Mouse (Mus musculus): ENCODE data around the gene Ptpn11. TPM values are rescaled to one million over a fixed set of nuclear protein-coding genes. Genes with fewer than 3 reads are reported as not detected.

Ptpn11 gene
- polyA plus RNA-seq, 1 experiment from 2014 or later: 18.9 TPM

DNA sequence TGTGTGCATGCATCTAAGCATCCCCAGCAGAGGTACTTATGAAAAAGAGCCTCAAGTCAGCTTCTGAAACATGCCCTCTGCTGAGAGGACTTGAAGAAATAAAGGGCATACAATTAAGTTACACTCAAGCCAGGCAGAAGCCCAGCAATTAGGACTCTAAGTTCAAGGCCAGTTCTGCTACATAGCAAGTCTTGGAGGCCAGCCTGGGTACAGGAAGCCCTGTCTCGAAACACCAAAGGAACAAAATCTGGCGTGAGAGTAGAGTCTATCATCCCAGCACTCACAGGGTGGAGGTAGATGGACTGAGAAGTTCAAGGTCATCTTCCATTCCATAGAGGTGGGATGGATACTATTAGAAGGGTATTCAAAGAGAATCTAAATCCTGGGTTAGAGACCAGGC, 6.8 kb downstream of the Ptpn11 start:
- no peak for DNase-seq (ENCODE audit: low spot score)

DNA sequence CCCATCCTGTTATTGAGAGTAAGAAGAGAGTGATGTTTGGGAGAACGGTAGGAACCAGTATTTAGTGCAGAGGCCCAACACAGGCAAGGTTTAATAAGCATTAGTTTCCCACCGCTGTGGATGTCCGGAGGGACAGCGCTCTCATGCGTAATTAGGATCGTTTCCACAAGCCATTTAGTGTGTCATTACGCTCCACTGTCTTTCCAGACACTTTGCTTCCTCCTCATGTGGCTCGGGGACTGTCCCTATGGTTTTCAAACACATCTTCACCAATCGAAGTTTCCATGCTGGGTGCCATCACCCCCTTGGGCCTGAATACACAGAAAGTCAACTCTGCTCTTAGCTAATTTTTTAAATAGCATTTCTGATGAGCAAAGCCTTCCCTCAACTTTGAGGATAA, 7.9 kb downstream of the Ptpn11 start:
- DNase-seq (ENCODE audit: low spot score): no peak

DNA sequence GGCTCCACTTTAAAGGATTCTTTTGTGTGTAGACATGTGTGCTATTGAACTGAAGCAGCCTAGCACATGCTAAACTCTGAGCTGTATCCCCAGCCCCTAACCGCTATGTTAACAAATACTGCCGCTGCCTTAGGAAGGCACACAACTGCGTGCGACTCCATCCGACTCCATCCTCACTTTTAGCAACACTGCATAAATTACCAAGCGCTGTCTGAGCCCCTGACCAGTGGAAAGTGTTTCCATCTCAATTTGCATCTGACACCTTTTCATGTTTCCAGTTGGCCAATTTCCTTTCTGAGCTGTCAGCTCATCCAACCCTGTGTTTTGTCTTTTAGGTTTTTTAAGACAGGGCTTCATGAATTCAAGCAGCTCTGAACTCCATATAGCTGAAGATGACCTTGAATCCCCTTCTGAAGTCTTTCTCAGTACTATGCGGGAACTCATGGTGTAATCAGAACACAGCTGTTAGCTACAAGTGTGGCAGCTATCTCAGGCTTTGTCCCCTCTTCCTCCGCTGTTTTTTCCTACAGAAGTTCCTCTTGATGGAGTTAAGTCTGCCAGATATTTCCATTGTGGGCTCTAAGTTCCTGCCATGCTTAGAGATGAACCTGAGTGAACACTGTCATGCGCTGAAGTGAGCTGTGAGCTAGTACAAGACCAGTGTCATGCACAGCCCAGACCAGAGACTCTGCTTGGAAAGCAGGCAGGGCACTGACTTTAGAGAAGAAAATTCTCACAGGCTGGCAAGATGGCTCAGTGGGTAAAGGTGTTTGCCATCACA, 11.9 kb downstream of the Ptpn11 start:
- no peak for DNase-seq (ENCODE audit: low spot score)

DNA sequence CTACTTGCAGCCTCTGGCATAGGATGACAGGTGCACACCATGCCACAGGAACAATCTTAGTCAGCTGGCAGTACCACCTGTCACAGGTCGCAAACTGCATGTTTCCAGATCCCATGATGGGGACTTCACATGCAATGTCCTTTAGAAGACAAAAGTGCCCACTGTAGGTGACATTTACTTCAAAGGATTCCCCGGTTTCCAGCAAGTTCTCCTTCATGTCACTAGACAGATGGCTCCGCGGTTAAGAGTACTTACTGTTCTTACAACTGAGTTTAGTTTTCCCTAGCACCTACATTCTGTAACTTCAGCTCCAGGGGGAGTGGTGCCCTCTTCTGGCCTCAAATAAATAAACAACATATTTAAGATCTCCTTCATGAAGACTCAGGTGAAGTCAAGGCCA, 18.4 kb downstream of the Ptpn11 start:
- DNase-seq (ENCODE audit: low spot score): peak; percentile 28

DNA sequence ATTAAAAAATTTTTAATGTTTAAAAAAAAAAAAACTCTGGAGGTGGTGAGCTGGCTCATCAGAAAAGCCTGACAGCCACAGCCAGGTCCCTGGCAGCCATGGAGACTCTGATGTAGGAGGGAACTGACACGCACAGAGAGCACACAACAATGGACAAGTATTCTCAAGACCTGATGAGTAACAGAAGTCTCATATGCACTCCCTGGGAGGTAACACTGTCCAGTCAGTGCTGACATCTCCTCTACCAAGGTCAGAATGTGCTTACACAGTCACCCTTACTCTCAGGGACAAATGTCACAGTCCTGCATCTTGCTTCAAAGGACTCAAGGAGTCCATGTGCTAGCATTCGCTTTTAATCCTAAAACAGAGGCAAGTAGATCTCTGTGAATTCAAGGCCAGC, 21.6 kb downstream of the Ptpn11 start:
- no peak for DNase-seq (ENCODE audit: low spot score)

DNA sequence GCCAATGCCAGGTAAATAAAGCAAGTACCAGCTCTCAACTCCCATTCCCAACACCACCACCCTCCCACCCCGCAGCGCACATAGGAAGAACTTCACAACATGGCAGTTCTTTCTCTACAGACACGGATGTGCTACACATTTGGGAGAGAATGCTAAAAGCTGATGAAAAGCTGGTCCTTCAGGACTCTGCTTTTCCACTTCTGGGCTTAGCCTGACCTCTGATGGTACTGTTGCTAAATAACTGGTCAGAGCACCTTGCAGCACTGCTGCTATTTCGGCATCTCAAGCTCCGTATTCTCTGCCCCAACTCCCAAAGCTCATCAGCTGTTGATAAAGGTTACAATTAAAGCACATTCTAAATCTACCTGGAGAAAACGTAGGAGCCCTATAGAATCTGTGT, 24.3 kb downstream of the Ptpn11 start:
- DNase-seq (ENCODE audit: low spot score): no peak

DNA sequence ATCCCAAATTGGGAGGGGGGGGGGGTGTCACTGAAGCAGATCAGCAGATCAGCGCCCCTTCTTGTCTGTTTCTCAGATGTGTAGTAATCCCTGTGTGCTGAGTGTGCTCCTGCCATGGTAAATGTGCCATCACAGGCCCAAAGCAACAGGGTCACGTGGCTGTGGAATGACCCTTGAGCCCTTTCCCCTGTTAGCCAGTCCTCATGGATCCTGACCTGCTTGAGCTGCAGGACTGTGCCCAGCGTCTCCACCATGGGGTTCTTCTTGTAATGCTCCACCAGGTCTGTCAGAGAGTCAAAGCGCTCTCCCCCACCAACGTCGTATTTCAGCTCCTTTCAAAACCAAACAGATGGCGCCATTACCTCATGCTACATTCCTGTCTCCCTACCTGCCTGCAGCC, 28.3 kb downstream of the Ptpn11 start:
- DNase-seq (ENCODE audit: low spot score): no peak

DNA sequence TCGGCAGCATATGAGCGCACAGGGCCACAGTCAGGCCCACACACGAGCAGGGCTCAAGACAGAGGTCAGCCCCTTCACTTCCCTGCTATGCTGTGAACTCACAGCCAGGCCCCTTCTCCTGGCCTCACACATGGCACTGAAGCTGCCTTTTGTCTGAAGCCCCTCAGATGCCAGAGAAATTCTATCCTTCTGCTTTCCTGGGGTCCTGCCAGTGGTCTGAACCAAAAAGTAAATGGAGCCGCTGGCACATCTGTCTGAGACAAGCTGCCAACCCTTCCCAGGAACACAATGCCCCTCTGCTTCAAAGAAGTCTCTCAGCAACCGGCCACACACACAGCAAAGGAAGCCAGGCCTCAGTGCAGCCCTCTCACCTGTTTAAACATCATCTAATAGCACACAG, 28.9 kb downstream of the Ptpn11 start:
- DNase-seq (ENCODE audit: low spot score): no peak

DNA sequence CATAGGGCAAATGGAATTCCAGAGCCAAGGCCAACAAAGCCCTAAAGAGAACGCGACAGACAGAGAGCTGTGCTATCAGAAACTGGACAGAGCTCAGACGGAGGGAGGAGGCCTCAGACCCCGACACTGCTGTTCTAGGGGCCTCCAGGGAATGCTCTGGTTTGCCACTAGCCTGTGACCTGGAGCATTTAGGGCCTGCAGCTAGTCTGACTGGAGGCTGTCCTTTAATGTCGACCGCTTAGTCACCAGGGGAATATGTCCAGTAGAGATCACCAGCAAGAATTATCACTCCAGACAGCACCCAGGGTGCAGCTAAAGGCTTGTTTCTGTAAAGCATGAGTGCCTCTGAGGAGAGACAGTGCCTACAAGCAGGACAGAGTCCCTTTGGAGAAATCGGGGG, 32.2 kb downstream of the Ptpn11 start:
- DNase-seq (ENCODE audit: low spot score): no peak

DNA sequence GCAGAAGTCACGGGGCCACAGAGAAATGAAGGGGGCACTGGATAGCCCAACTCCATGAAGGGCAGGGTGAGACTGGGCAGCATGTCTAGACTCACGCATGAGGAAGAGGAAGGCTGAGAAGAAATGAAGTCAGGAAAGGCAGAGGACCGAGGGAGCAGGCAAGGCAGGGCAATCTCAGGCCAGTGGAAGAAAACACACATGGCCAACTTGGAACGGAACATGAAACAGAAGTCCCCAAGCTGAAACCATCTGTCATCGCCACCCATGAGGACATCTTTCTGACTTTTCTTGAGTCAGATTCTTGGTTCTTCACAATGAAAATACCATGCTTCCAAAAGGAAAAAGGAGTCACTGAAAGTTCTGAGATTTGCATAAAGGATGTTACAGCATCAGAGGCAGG, 33.7 kb downstream of the Ptpn11 start:
- no peak for DNase-seq (ENCODE audit: low spot score)

DNA sequence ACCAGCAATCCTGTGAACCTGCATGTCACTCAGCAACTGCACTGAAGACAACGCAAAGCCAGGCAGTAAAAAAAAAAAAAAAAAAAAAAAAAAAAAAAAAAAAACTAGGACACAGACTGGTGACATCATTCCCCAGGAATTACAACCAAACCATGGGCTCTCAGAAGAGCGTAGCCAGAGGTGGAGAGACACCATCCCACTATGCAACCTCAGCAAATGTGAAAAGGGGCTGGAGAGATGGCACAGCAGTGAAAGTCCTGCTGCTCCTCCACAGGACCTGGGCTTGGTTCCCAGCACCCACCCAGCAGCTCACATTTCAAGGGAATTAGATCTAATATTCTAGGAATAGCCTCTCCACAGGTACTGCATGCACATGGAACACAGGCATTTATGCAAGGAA, 34.2 kb downstream of the Ptpn11 start:
- no peak for DNase-seq (ENCODE audit: low spot score)

DNA sequence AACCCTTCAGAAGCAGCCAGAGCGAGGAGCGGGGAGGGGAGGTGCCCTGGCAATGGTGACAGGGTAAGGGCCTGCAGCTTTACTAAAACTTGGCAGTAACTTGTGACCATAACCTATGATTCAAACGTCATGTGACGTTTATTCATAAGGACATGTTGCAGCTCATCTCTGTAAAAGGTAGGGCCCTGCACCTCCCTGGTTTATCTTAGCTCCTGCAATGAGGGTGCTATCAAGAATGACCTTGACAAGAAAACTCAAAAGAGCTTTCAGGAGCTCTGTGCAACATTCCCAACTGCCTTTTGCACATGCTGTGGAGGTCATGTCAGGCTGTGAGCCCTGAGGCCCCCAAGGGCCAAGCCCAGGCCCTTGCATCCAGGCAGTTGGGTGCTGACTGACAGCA, 35.1 kb downstream of the Ptpn11 start:
- no peak for DNase-seq (ENCODE audit: low spot score)

DNA sequence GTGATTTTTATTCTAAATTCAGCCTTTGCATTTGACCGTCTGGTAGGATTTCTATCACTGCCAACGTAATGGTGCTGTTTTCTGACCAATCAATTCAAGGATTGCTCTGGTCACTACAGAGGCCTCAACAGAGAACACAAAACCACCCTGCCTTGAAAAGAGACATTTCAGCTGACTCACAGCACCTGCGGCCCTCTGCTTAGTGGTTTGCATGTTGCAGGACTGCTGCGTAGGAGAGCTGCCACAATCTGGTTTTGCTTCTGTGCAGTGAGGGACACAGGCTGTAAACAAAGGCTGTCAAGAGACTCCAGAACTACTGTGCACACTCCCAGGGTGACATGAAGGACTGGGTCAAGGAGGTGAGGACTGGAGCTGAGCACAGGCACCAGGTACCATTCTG, 40.5 kb downstream of the Ptpn11 start:
- DNase-seq (ENCODE audit: low spot score): no peak

DNA sequence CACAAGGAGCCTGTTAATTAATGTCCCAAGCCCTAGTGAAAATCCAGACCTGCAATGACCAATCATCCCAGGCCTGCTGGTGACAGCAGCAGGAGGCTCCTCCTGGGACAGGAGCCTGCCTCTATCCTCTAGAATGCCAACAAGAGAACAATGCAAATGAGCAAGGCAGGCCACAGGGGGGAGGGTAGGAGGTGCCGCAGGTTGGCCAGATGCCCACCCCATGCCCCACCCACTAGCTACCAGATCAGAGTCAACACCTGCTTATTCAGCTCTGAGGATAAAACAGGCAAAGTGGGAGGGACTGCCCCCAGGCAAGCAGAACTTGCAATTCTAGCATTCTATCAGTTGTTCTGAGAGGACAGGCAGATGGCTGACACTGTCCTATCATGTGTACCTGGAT, 42.0 kb downstream of the Ptpn11 start:
- DNase-seq (ENCODE audit: low spot score): no peak

DNA sequence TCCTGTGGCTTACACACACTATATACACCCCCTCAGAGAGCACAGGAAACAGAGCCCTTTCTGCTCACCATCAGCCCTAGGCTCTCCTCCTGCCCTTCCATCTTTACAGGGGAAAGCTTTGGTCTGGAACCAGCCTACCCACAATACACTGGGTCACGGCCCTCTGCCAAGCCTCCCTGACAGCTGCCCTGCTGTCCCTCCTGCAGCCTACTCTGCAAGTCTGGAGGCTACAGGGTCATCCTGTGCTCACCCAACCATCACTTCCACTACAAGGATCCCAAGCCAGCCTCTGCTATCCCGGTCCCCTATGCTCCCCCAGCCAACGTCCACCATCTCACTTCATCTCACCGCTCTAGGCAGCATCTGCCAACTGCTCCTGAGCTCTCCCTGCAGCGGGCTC, 44.9 kb downstream of the Ptpn11 start:
- no peak for DNase-seq (ENCODE audit: low spot score)

DNA sequence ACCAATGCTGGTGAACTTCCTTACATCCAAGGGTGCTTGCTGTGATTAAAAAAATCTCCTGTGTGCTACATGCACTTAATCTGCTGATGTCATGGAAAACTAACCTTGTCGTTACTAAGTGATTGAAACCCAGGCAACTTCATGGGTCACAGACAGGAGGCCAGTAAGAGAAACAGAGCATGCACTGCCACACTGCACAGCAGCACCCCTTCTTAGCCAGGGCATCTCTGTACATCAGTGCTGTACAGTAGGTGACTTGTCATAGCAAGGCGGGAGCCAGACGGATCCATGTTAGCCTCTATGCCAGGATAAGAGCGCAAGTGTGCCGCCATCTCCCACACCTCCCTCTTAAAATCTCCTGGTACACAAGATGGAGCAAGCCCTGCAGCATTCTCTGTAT, 45.6 kb downstream of the Ptpn11 start:
- DNase-seq (ENCODE audit: low spot score): no peak

DNA sequence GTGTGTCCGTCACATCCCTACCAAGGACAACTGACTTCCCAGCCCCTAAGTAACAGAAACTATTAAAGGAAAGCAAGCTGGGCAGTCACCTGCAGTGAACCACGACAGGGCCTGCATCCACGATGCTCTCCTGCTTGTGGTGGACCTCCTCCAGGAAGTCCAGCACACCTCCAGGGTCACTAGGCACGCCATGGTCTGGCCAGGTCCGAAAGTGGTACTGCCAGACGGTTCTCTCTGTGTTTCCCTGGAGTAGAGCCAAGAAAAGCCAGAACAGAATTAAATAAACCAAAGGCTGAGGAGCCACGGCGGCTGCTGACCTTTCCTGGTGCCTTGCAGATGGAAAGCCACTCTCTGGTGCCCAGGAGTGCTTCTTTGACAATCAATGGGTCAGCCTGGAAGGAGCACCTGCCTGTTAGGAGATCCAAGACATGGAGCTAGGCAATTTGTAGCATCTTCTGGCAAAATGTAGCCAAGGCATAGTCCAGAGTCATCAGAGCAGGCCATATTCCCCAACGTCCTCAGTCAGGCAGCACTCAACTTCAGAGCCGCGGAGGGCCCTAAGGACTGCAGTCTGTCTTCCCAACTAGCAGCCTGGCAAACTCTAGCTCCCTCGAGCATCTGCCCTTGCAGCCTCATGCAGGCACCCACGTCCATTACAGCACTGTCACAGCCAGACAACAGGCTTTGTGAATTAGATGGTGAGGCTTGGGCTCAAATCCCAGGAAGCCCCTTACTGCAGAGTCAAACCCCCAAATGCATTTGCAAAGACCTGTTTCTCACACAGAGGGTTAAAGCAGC, 46.6 kb downstream of the Ptpn11 start:
- no peak for DNase-seq (ENCODE audit: low spot score)

DNA sequence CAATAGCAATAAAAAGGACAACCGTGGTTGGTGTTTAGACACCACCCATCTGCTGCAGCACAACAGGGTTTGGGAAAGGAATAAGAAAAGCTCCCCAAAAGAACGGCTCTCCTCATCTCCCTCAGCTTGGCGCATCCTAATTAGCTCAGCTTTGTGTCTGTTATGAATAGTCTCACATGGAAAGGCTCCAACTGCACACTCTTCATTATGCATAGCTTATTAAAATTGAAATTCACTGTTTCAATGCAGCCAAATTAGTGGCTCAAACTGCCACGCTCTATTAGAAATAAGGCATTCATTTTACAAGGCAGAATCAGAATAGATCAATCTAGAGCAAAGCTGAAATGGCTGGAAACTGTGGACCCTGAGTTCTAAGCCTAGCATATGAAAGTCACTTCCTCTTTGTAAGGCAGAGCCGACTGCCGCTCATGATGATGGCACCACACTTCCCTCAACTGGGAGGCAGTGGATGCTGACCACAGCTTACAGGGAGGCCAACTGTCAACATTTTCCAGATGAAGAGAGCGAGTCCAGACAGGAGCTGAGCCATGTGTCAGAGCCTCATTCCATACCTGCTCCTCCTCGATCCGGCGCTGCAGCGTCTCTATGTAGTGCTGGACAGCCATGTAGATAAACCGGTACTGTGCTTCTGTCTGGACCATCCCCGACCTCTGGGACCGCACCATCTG, 48.6 kb downstream of the Ptpn11 start:
- DNase-seq (ENCODE audit: low spot score): no peak

DNA sequence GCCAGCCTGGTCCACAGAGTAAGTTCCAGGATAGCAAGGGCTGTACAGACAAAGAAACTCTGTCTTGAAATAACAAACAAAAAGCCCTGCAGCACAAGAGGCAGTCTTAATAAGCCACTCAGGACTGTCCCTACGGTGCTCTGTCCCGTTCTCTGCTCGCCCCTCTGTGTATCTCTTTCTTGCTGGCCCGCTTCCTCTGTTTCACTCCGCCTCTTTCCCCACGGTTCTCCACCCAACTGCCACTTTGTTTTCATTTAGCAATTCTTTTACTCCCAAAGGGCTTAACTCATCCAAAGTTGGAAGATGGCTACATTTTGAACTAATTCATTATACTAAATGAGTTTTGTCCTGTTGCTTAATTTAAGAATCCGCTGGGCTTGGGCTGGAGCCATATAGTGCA, 50.9 kb downstream of the Ptpn11 start:
- no peak for DNase-seq (ENCODE audit: low spot score)

DNA sequence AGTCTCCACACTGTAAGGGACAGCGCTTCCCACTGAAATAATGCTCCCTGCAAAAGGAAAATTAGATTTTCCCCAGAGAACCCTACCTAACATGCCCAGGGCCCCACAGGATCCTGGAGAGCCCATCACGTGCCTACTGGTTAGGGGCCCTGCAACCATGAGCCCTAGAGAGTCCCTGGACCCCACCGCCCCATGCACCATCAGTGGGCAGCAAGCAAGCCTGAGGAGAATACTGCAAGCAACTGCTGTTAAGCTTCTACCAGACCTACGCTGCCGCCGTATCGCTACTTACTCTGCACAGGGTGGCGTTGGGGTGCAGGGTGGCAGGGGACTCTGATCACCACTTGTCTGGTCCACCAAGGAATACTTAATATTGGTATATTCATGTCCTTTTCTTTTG, 54.1 kb downstream of the Ptpn11 start:
- no peak for DNase-seq (ENCODE audit: low spot score)

DNA sequence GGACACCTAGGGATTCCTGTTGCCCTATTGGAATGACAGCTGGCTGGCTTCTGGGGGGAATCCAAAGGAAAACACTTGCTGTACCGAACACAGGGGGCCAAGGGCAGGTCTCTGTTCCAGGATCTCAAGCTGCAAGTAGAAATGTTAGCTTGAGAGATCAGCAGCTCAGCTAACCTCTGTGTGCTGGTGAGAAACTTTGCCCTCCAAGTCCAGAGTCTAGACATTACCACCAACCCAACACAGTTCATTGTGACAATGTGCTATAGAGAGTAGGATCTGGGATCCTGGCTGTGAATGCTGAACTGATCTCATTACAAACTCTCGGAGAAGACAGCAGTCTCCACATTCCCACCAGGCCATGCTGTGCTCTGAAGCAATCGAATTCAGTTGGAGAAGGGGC, 59.4 kb downstream of the Ptpn11 start:
- no peak for DNase-seq (ENCODE audit: low spot score)

DNA sequence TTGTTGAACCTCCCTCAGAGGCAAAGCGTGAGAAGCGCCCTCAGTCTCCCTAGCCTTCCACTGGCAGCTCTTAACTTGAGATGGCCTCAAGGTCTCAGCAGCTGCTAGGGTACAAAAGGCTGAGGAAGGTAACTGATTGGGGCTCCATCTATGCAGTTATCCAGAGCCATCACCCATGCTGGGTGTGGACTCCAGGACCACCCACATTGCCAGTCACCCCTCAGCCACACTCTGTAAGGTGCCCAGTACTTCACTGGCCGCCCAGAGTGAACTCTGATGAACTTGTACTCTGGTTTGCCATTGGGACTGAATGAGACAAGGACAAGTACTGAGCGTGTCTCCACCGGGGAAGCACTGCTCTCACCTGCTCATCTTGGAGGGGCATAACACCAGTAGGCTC, 61.9 kb downstream of the Ptpn11 start:
- no peak for DNase-seq (ENCODE audit: low spot score)
